Mouse (Mus musculus) liver, embryonic 11.5 days (tissue): ENCODE results near the gene Fam228a. TPM values are rescaled to one million over a fixed set of nuclear protein-coding genes. Genes with fewer than 3 reads are reported as not detected.

Source experiments
- ATAC-seq: fragments of 200-750 bp; cut with Nextera tagmentation; replicated peaks from 2 replicates; pipeline ENCODE4 v1.8.0; 2017; ENCODE audit warnings: moderate number of reproducible peaks, mild to moderate bottlenecking, moderate TSS enrichment, moderate library complexity; ENCODE audit not compliant: low FRiP score
- DNase-seq: peaks from one replicate; pipeline ENCODE4 v3.0.0-alpha.2; 2017; ENCODE audit warnings: low spot score
- H3K27ac ChIP-seq: fragments of 300-500 bp; sonication (generic); 2 replicates; pipeline ENCODE4 v1.5.1; 2014; ENCODE audit warnings: mild to moderate bottlenecking, low read depth, low read length, control low read depth
- H3K27me3 ChIP-seq: fragments of 300-500 bp; sonication (generic); replicated peaks from 2 replicates; pipeline ENCODE4 v1.6.1; 2014; ENCODE audit warnings: low read length, mixed read lengths; ENCODE audit not compliant: control insufficient read depth, insufficient read depth
- H3K36me3 ChIP-seq: fragments of 300-500 bp; sonication (generic); 2 replicates; pipeline ENCODE4 v1.6.1; 2014; ENCODE audit warnings: mild to moderate bottlenecking, low read length, moderate library complexity, mixed read lengths; ENCODE audit not compliant: control insufficient read depth, insufficient read depth
- H3K4me1 ChIP-seq: fragments of 300-500 bp; sonication (generic); replicated peaks from 2 replicates; pipeline ENCODE4 v1.6.1; 2014; ENCODE audit warnings: low read length, mixed read lengths; ENCODE audit not compliant: control insufficient read depth, insufficient read depth
- H3K4me2 ChIP-seq: fragments of 300-500 bp; sonication (generic); 2 replicates; pipeline ENCODE4 v1.6.1; 2014; ENCODE audit warnings: mild to moderate bottlenecking, control low read depth, moderate library complexity
- H3K4me3 ChIP-seq: fragments of 300-500 bp; sonication (generic); 2 replicates; pipeline ENCODE4 v1.5.1; 2014; ENCODE audit warnings: low read depth, low read length, control low read depth
- H3K9ac ChIP-seq: fragments of 300-500 bp; sonication (generic); 2 replicates; pipeline ENCODE4 v1.6.1; 2014; ENCODE audit warnings: low read depth, low read length, control low read depth
- H3K9me3 ChIP-seq: fragments of 300-500 bp; sonication (generic); 2 replicates; pipeline ENCODE4 v1.6.1; 2016; ENCODE audit warnings: low read length, inconsistent platforms, mixed read lengths; ENCODE audit not compliant: control insufficient read depth
- WGBS: fragments of 180-500 bp; shearing (Covaris S2); extraction: QIAGEN DNeasy Blood & Tissue Kit; methylation state at CpG from one replicate; pipeline ENCODE4 v1.1.7; 2014; 5-methylcytosine and 5-hydroxymethylcytosine counted together
- polyA plus RNA-seq: library from polyadenylated mRNA; unstranded; fragments of >200 nt; fragmentation: Nextera tagmentation; extraction: Ambion mirVana; gene quantifications from 2 replicates; pipeline ENCODE4 v1.2.1, GENCODE M21; 2014

The Fam228a gene
- polyA plus RNA-seq, 1 experiment from 2014 or later, result 0.19 TPM

DNA sequence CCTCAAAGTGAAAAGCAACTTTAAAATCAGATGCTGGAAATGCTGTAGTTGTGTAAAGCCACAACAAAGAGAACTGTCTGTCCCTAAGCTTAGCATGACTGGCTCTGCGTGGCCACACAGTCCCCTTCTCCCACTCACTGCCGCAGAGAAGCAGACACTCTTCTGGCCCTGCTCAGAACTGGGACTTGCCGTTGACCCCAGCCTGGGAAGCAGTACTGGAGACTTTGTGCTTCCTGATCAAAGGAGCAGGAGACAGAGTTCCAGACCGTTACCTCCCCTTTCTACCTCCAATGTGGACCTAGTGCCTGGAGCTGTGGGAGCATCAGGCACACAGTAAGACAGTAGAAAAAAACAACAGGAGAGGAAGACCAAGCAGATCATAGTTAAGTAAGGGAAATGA is 5.9 kb downstream of the Fam228a start:
- no peaks in the 10 kb centered on the region for H3K9me3 ChIP-seq
- H3K27me3 ChIP-seq, result no peaks in the 10 kb centered on the region
- H3K9ac ChIP-seq, result no peak overlapping the region
- no peak overlapping the region for H3K4me2 ChIP-seq
- no peak for ATAC-seq
- H3K4me3 ChIP-seq, result no peak overlapping the region
- DNase-seq, result no peak
- no peak overlapping the region for H3K27ac ChIP-seq
- WGBS, result 71% methylated on average over 4 of the region's 4 CpGs
- H3K4me1 ChIP-seq, result no peaks in the 10 kb centered on the region
- no peaks in the 10 kb centered on the region for H3K36me3 ChIP-seq

GRCm38 (mm10) chr12:4731629-4732028 is 6.6 kb downstream of the Fam228a start:
- DNase-seq (no peak), ATAC-seq (no peak)
- Histone ChIP-seq H3K9me3 (no peaks in the 10 kb centered on the region), H3K9ac (no peak overlapping the region), H3K27me3 (no peaks in the 10 kb centered on the region), H3K27ac (no peak overlapping the region), H3K36me3 (no peaks in the 10 kb centered on the region), H3K4me1 (no peaks in the 10 kb centered on the region), H3K4me2 (no peak overlapping the region), H3K4me3 (no peak overlapping the region)
- 72% methylated on average over 4 of the region's 4 CpGs for WGBS

GRCm38 (mm10) chr12:4729165-4729564 is 9.1 kb downstream of the Fam228a start:
- DNase-seq (no peak), ATAC-seq (no peak)
- Histone ChIP-seq H3K27me3 (no peaks in the 10 kb centered on the region), H3K9ac (no peak overlapping the region), H3K4me1 (no peaks in the 10 kb centered on the region), H3K9me3 (no peaks in the 10 kb centered on the region), H3K36me3 (no peaks in the 10 kb centered on the region), H3K27ac (no peak overlapping the region), H3K4me3 (no peak overlapping the region), H3K4me2 (no peak overlapping the region)
- 83% methylated on average over 3 of the region's 3 CpGs for WGBS

DNA sequence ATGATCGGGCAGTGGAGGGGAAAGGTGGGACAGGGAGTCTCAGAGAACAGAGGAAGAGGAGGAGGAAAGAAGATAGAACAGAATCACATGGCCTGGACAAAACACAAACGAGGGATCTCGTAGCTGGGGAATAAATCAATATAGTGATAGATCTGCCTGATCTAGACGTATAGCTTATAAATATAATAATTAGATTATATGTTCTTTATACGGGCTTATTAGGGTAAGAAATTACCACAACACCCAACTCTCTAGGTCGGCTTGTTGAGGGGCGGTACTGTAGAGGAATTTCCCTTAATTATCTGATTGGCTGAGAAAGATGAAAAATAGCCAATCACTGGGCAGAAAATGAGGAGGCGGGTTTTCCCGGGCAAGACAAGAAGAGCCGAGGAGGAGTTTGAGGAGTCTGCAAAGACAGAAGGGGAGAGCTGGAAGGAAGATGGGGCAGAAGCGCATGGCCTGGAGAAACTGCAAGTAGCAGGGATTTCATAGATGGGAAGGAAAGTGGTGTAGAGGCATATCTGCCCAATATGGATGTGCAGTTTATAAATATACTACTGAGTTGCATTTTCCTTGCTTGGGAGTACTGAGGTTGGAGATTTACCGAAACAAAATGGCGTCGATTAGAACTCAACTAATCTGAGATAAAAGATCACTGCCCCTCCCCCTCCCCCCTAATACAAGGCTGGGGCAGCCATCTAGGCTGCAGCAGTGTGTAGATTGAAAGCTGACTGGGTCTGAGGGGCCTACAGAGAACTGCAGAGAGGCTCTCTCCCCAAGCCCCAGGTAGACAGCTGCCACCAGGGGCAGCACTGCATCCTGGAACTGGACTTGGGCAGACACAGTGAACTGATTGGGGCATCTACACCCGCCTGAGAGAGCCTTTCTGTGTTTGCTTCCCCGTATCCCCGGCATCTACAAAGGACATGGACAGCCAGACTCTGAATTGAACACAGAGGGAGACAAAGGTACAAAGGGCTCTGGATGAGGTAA is 18.2 kb downstream of the Fam228a start:
- H3K27me3 ChIP-seq, result no peaks in the 10 kb centered on the region
- H3K9ac ChIP-seq, result peak overlapping the region; percentile 28; the same call in 1 of the 2 replicates
- ATAC-seq, result peak; percentile 72
- no peak for DNase-seq
- H3K4me1 ChIP-seq, result peaks cover 31% of the 10 kb centered on the region
- H3K4me2 ChIP-seq, result peak overlapping the region; percentile 62
- peak overlapping the region; percentile 31 for H3K4me3 ChIP-seq
- H3K9me3 ChIP-seq, result no peaks in the 10 kb centered on the region
- peak overlapping the region; percentile 62 for H3K27ac ChIP-seq
- WGBS, result 53% methylated on average over 17 of the region's 17 CpGs
- H3K36me3 ChIP-seq, result 0 out of 2 replicates have a peak, but pooled peaks cover under 1% of the 10 kb centered on the region

- Histone ChIP-seq H3K4me3 (peak overlapping the region; percentile 25; the same call in 1 of the 2 replicates), H3K9ac (peak overlapping the region; percentile 28; the same call in 1 of the 2 replicates)
Observed at GRCm38 (mm10) chr12:4719066-4719761, 19.0 kb downstream of the Fam228a start.

DNA sequence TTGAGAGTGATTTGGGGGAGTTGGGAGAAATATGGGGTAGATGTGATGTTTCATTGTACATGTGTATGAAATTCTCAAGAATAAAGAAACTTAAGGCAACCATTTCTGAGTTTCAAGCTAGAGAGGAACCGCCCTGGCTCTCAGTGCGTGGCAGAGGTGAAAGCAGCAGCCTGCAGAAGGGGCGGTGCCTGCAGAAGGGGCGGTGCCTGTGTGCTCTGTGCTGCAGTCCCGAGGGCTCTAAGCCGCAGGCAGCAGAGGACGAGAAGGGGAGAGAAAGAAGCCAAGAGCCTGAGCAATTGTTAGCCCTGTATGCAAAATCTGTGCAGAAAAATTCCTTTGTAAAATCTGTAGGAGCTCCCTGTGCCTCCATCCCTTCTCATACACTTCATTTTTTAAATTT is 20.8 kb downstream of the Fam228a start:
- 10% methylated on average over 7 of the region's 7 CpGs for WGBS
- Histone ChIP-seq H3K9me3 (no peaks in the 10 kb centered on the region), H3K27ac (no peak overlapping the region; the same call in 1 of the 2 replicates), H3K27me3 (no peaks in the 10 kb centered on the region), H3K4me3 (no peak overlapping the region), H3K4me2 (peak overlapping the region; percentile 6), H3K9ac (no peak overlapping the region), H3K36me3 (peaks cover 5% of the 10 kb centered on the region; the same call in 1 of the 2 replicates), H3K4me1 (peaks cover 36% of the 10 kb centered on the region)
- ATAC-seq (peak; percentile 85), DNase-seq (no peak)

More at GRCm38 (mm10) chr12:4719066-4719761, 19.0 kb downstream of the Fam228a start:
- peak overlapping the region; percentile 62 for H3K4me2 ChIP-seq
- H3K4me1 ChIP-seq, result peaks cover 36% of the 10 kb centered on the region
- H3K36me3 ChIP-seq, result 0 out of 2 replicates have a peak, but pooled peaks cover 2% of the 10 kb centered on the region
- H3K27ac ChIP-seq, result peak overlapping the region; percentile 62
- H3K9me3 ChIP-seq, result no peaks in the 10 kb centered on the region
- DNase-seq (no peak), ATAC-seq (peak; percentile 12; the same call in 1 of the 2 replicates)
- no peaks in the 10 kb centered on the region for H3K27me3 ChIP-seq
- 37% methylated on average over 13 of the region's 13 CpGs for WGBS

- Histone ChIP-seq H3K27ac (peak overlapping the region; percentile 34; the same call in 1 of the 2 replicates), H3K4me1 (peaks cover 36% of the 10 kb centered on the region), H3K4me3 (no peak overlapping the region), H3K9ac (no peak overlapping the region), H3K4me2 (peak overlapping the region; percentile 4), H3K27me3 (no peaks in the 10 kb centered on the region), H3K36me3 (peaks cover 5% of the 10 kb centered on the region; the same call in 1 of the 2 replicates), H3K9me3 (no peaks in the 10 kb centered on the region)
- DNase-seq (no peak), ATAC-seq (peak; percentile 55)
- WGBS, result 38% methylated on average over 10 of the region's 10 CpGs
Observed at GRCm38 (mm10) chr12:4715606-4716005, 22.6 kb downstream of the Fam228a start.

- Histone ChIP-seq H3K27me3 (no peaks in the 10 kb centered on the region), H3K36me3 (peaks cover 12% of the 10 kb centered on the region; the same call in 1 of the 2 replicates), H3K4me2 (no peak overlapping the region), H3K9ac (no peak overlapping the region), H3K4me3 (no peak overlapping the region), H3K27ac (no peak overlapping the region), H3K9me3 (no peaks in the 10 kb centered on the region), H3K4me1 (peaks cover 26% of the 10 kb centered on the region)
- no peak for ATAC-seq
- 84% methylated on average over 4 of the region's 4 CpGs for WGBS
- no peak for DNase-seq
Observed at GRCm38 (mm10) chr12:4713361-4713760, 24.9 kb downstream of the Fam228a start.
